Mouse (Mus musculus): ENCODE measurements around the gene Gm12394. TPM values are rescaled to one million over a fixed set of nuclear protein-coding genes. Genes with fewer than 3 reads are reported as not detected.

Gm12394 gene
- total and polyA plus RNA-seq, 2 experiments from 2014 or later = 0.16 to 0.21 TPM

DNA sequence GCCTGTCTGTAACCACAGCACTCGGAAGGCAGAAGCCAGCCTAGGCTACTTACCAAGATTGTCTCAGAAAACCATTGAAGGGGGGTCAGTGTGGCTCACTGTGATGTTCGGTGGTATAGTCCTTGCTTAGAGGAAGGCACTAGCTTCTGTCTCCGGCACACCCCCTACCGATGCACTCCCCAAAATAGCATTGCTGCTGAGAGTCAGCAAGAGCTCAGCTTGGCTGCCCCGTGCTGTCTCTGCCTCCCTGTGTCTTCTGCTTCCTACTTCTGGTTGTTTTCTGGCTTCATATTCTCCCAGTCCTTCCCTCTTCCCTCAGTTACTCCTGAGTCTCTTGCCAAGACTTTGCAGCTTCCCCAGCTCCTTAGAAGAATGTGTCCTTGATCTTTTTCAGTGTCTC, 44.3 kb upstream of the Gm12394 start:
- DNase-seq (ENCODE audit: low spot score) = no peak
- no peak overlapping the region for H3K4me3 ChIP-seq (ENCODE audit: low read depth, low read length)
- no peak overlapping the region for H3K4me2 ChIP-seq (ENCODE audit: low read depth, low read length, poor library complexity, severe bottlenecking)
- no peaks in the 10 kb centered on the region for H3K9me3 ChIP-seq (ENCODE audit: low read length)
- H3K9ac ChIP-seq (replicated peaks; ENCODE audit: low read length, poor library complexity, severe bottlenecking) = no peak overlapping the region
- no peak for ATAC-seq (ENCODE audit: low FRiP score)
- 66% methylated on average over 5 of the region's 5 CpGs for WGBS
- TF ChIP-seq CTCF (IDR thresholded peaks at IDR 0.05) = no peak
- no peaks in the 10 kb centered on the region for H3K36me3 ChIP-seq (ENCODE audit: insufficient read depth, low read length)
- H3K27ac ChIP-seq (ENCODE audit: low read depth, low read length) = no peak overlapping the region
- no peaks in the 10 kb centered on the region for H3K4me1 ChIP-seq (ENCODE audit: insufficient read depth, low read length)
- no peaks in the 10 kb centered on the region for H3K27me3 ChIP-seq (ENCODE audit: insufficient read depth, low read length)

DNA sequence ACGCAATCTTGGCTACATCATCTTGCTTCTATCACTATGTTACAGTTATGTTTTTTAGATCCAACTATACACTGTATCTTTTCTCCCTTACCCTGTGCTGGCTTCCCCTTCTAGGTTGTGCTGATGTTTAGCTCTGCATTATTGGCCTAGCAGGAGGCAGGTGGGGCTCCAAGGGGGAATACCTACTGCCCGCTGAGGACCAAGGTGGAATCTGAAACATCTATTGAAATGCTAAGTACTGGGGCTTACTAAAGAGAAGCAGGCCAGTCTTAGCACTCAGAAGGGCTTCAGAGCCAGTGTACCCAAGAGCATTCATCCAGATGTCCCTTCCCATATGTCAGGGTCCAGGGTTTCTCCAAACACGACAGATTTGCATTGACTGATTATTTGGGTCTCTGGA, 42.3 kb upstream of the Gm12394 start:
- WGBS = 43% methylated on average over 3 of the region's 3 CpGs

DNA sequence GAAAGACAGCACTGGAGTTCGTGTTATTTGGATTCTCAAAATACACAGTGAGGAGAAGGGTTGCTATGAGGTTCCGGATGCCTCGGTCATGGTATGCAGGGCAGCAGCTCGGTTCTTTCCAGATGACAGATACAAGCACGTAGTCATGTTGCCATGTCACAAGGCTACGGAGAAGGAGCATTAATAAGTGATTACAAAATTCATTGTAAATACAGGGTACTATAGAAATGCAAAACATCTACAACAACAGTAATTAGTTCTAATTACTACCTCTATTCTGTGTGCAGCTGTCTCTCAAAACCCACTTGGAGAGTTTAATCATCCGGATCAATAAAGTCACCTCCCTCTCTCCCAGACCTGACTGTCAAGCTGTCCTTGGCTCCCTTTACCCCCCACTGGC, 38.5 kb upstream of the Gm12394 start:
- no peaks in the 10 kb centered on the region for H3K9me3 ChIP-seq (ENCODE audit: low read length)
- TF ChIP-seq CTCF (IDR thresholded peaks at IDR 0.05) = no peak
- H3K4me2 ChIP-seq (ENCODE audit: low read depth, low read length, poor library complexity, severe bottlenecking) = no peak overlapping the region
- WGBS = 66% methylated on average over 7 of the region's 7 CpGs
- H3K27me3 ChIP-seq (ENCODE audit: insufficient read depth, low read length) = no peaks in the 10 kb centered on the region
- no peak overlapping the region for H3K27ac ChIP-seq (ENCODE audit: low read depth, low read length)
- no peak for DNase-seq (ENCODE audit: low spot score)
- no peaks in the 10 kb centered on the region for H3K4me1 ChIP-seq (ENCODE audit: insufficient read depth, low read length)
- H3K9ac ChIP-seq (replicated peaks; ENCODE audit: low read length, poor library complexity, severe bottlenecking) = no peak overlapping the region
- no peak overlapping the region for H3K4me3 ChIP-seq (ENCODE audit: low read depth, low read length)
- no peaks in the 10 kb centered on the region for H3K36me3 ChIP-seq (ENCODE audit: insufficient read depth, low read length)
- no peak for ATAC-seq (ENCODE audit: low FRiP score)

More for the DNA sequence above, 42.3 kb upstream of the Gm12394 start:
- Histone ChIP-seq H3K27ac (ENCODE audit: low read depth, low read length) (no peak overlapping the region), H3K4me1 (ENCODE audit: insufficient read depth, low read length) (no peaks in the 10 kb centered on the region), H3K4me3 (ENCODE audit: low read depth, low read length) (no peak overlapping the region), H3K9ac (replicated peaks; ENCODE audit: low read length, poor library complexity, severe bottlenecking) (no peak overlapping the region), H3K36me3 (ENCODE audit: insufficient read depth, low read length) (no peaks in the 10 kb centered on the region), H3K9me3 (ENCODE audit: low read length) (no peaks in the 10 kb centered on the region), H3K27me3 (ENCODE audit: insufficient read depth, low read length) (no peaks in the 10 kb centered on the region), H3K4me2 (ENCODE audit: low read depth, low read length, poor library complexity, severe bottlenecking) (no peak overlapping the region)
- no peak for TF ChIP-seq CTCF (IDR thresholded peaks at IDR 0.05)
- DNase-seq (ENCODE audit: low spot score) (no peak), ATAC-seq (ENCODE audit: low FRiP score) (no peak)

DNA sequence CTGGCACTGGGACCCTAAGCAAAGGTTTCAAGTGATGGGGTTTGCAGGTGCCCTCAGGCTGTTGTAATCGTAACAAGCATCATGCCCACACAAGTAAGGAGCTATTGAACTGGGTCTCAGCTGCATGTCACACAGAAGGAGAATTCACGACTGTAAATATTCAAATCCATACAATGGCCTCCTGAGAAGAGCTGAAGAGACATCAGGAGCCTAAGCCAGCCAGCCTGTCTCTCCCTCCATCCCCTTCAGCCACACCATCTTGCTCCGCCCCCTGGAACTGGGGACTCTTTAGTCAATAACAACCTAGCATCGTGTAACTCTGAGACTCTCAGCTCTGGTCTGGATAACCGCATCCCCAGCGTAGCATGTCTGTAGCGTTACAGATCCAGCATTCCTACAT, 34.6 kb upstream of the Gm12394 start:
- no peak for TF ChIP-seq CTCF (IDR thresholded peaks at IDR 0.05)
- no peak overlapping the region for H3K9ac ChIP-seq (replicated peaks; ENCODE audit: low read length, poor library complexity, severe bottlenecking)
- 62% methylated on average over 7 of the region's 7 CpGs for WGBS
- H3K4me1 ChIP-seq (ENCODE audit: insufficient read depth, low read length) = no peaks in the 10 kb centered on the region
- no peak overlapping the region for H3K4me2 ChIP-seq (ENCODE audit: low read depth, low read length, poor library complexity, severe bottlenecking)
- ATAC-seq (ENCODE audit: low FRiP score) (no peak), DNase-seq (ENCODE audit: low spot score) (no peak)
- H3K27ac ChIP-seq (ENCODE audit: low read depth, low read length) = no peak overlapping the region
- H3K27me3 ChIP-seq (ENCODE audit: insufficient read depth, low read length) = no peaks in the 10 kb centered on the region
- no peaks in the 10 kb centered on the region for H3K9me3 ChIP-seq (ENCODE audit: low read length)
- no peaks in the 10 kb centered on the region for H3K36me3 ChIP-seq (ENCODE audit: insufficient read depth, low read length)
- no peak overlapping the region for H3K4me3 ChIP-seq (ENCODE audit: low read depth, low read length)

DNA sequence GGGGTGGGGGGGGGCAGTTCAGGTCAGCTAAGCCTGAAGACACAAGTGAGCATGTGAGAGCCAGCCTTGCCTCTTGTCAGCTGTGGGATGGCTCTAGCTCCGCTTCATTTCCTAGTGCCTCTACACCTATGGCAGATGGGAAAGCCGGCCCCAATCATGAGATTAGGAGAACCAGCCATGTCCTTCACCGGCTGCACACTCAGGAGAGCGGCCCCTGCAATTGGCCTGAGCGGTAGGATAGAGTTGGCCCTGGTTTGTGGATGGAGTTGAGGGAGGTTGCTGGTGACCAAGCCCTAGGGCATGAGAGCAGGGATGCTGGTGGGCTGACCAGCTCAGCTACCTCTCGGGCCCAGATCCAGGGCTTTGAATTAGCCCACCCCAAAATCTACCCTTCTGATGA, 32.2 kb upstream of the Gm12394 start:
- TF ChIP-seq CTCF (IDR thresholded peaks at IDR 0.05) = no peak
- H3K4me2 ChIP-seq (ENCODE audit: low read depth, low read length, poor library complexity, severe bottlenecking) = no peak overlapping the region
- H3K27ac ChIP-seq (ENCODE audit: low read depth, low read length) = no peak overlapping the region
- no peak for ATAC-seq (ENCODE audit: low FRiP score)
- no peak for DNase-seq (ENCODE audit: low spot score)
- H3K9me3 ChIP-seq (ENCODE audit: low read length) = no peaks in the 10 kb centered on the region
- no peaks in the 10 kb centered on the region for H3K4me1 ChIP-seq (ENCODE audit: insufficient read depth, low read length)
- no peaks in the 10 kb centered on the region for H3K36me3 ChIP-seq (ENCODE audit: insufficient read depth, low read length)
- H3K9ac ChIP-seq (replicated peaks; ENCODE audit: low read length, poor library complexity, severe bottlenecking) = no peak overlapping the region
- no peak overlapping the region for H3K4me3 ChIP-seq (ENCODE audit: low read depth, low read length)
- no peaks in the 10 kb centered on the region for H3K27me3 ChIP-seq (ENCODE audit: insufficient read depth, low read length)
- 95% methylated on average over 6 of the region's 6 CpGs for WGBS

DNA sequence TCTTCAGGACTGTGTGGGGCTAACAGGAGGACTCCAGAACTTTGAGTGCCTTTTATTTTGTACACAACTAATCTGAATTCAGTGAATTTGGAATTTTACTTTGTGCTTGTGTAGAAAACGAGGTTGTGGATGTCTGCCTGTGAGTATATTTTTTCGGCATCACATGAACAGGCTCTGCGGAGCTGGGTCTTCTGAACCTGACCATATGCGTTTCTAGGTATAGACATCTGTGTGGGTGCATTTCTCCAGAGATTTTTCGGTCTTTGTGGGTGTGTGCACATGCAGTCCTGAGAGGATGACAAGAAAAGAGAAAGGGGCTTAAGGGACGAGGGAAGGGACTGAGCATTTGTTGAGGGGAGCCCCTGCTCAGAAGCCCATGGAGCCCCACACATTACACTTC, 30.4 kb upstream of the Gm12394 start:
- Histone ChIP-seq H3K27me3 (ENCODE audit: insufficient read depth, low read length) (no peaks in the 10 kb centered on the region), H3K4me3 (ENCODE audit: low read depth, low read length) (no peak overlapping the region), H3K27ac (ENCODE audit: low read depth, low read length) (no peak overlapping the region), H3K4me1 (ENCODE audit: insufficient read depth, low read length) (no peaks in the 10 kb centered on the region), H3K9me3 (ENCODE audit: low read length) (no peaks in the 10 kb centered on the region), H3K36me3 (ENCODE audit: insufficient read depth, low read length) (no peaks in the 10 kb centered on the region), H3K4me2 (ENCODE audit: low read depth, low read length, poor library complexity, severe bottlenecking) (no peak overlapping the region), H3K9ac (replicated peaks; ENCODE audit: low read length, poor library complexity, severe bottlenecking) (no peak overlapping the region)
- 87% methylated on average over 6 of the region's 6 CpGs for WGBS
- ATAC-seq (ENCODE audit: low FRiP score) (no peak), DNase-seq (ENCODE audit: low spot score) (no peak)
- no peak for TF ChIP-seq CTCF (IDR thresholded peaks at IDR 0.05)

DNA sequence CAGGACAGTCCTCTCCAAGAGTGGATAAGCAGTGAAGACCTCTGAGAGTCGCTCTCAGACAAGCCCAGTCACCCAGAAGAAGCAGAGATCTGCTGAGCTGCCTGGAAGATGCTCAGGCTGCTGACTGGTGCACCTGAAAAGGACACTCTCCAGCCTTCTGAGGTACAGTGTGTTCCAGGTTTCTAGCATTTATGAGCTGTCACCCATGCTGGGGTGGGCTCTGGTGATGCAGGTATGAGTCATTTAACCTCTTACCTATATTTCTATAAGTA, 24.0 kb upstream of the Gm12394 start:
- 59% methylated on average over 1 of the region's 1 CpGs for WGBS
- Histone ChIP-seq H3K9ac (replicated peaks; ENCODE audit: low read length, poor library complexity, severe bottlenecking) (no peak overlapping the region), H3K4me3 (ENCODE audit: low read depth, low read length) (no peak overlapping the region), H3K27me3 (ENCODE audit: insufficient read depth, low read length) (no peaks in the 10 kb centered on the region), H3K36me3 (ENCODE audit: insufficient read depth, low read length) (no peaks in the 10 kb centered on the region), H3K4me2 (ENCODE audit: low read depth, low read length, poor library complexity, severe bottlenecking) (no peak overlapping the region), H3K9me3 (ENCODE audit: low read length) (no peaks in the 10 kb centered on the region), H3K4me1 (ENCODE audit: insufficient read depth, low read length) (no peaks in the 10 kb centered on the region), H3K27ac (ENCODE audit: low read depth, low read length) (no peak overlapping the region)
- DNase-seq (ENCODE audit: low spot score) = no peak
- TF ChIP-seq CTCF (IDR thresholded peaks at IDR 0.05) = no peak
- ATAC-seq (ENCODE audit: low FRiP score) = no peak

Measured in midbrain, postnatal 0 days (tissue).